Mouse (Mus musculus) lung, adult 18-20 months (tissue): ENCODE data around the gene Zdhhc7.

Experiments used
- DNase-seq, 2 experiments: peaks; one replicate each; pipeline ENCODE4 v3.0.0; 2022; ENCODE audit warnings: mixed read lengths in 2 of 2

Gene Zdhhc7

GRCm38 (mm10) chr8:120066226-120066625 lies 35.1 kb downstream of the Zdhhc7 start:
- DNase-seq, result no peak

- DNase-seq, result no peak
Observed at GRCm38 (mm10) chr8:120065611-120066010, 35.7 kb downstream of the Zdhhc7 start.

- no peak for DNase-seq
Observed at GRCm38 (mm10) chr8:120063326-120063725, 38.0 kb downstream of the Zdhhc7 start.

- DNase-seq, result no peak
Observed at GRCm38 (mm10) chr8:120062742-120063141, 38.5 kb downstream of the Zdhhc7 start.

GRCm38 (mm10) chr8:120057078-120057477 lies 44.2 kb downstream of the Zdhhc7 start:
- no peak for DNase-seq

GRCm38 (mm10) chr8:120054833-120055232 lies 46.4 kb downstream of the Zdhhc7 start:
- DNase-seq, result no peak

- DNase-seq, result no peak
Observed at GRCm38 (mm10) chr8:120052318-120052717, 49.0 kb downstream of the Zdhhc7 start.

- no peak for DNase-seq
Observed at GRCm38 (mm10) chr8:120051908-120052307, 49.4 kb downstream of the Zdhhc7 start.

- DNase-seq, result no peak
Observed at GRCm38 (mm10) chr8:120051006-120051405, 50.3 kb downstream of the Zdhhc7 start.

GRCm38 (mm10) chr8:120050376-120050775 lies 50.9 kb downstream of the Zdhhc7 start:
- DNase-seq, result no peak

- no peak for DNase-seq
Observed at GRCm38 (mm10) chr8:120049949-120050348, 51.3 kb downstream of the Zdhhc7 start.

GRCm38 (mm10) chr8:120046258-120047020 lies 54.8 kb downstream of the Zdhhc7 start:
- peak; percentile 87 to 90 for DNase-seq

- no peak for DNase-seq
Observed at GRCm38 (mm10) chr8:120045471-120045870, 55.8 kb downstream of the Zdhhc7 start.

GRCm38 (mm10) chr8:120044907-120045306 lies 56.4 kb downstream of the Zdhhc7 start:
- DNase-seq, result no peak

GRCm38 (mm10) chr8:120042542-120043312 lies 58.6 kb downstream of the Zdhhc7 start:
- peak; percentile 35 to 58 for DNase-seq

- DNase-seq, result peak; percentile 56 to 66
Observed at GRCm38 (mm10) chr8:120040861-120041260, 60.4 kb downstream of the Zdhhc7 start.

- no peak for DNase-seq
Observed at GRCm38 (mm10) chr8:120039313-120039919, 61.9 kb downstream of the Zdhhc7 start.

GRCm38 (mm10) chr8:120038741-120039140 lies 62.5 kb downstream of the Zdhhc7 start:
- DNase-seq, result no peak

GRCm38 (mm10) chr8:120037611-120038010 lies 63.7 kb downstream of the Zdhhc7 start:
- DNase-seq, result no peak

- DNase-seq, result peak in 1 of 2 experiments; percentile 35
Observed at GRCm38 (mm10) chr8:120037199-120037598, 64.1 kb downstream of the Zdhhc7 start.

GRCm38 (mm10) chr8:120036578-120036977 lies 64.7 kb downstream of the Zdhhc7 start:
- DNase-seq, result no peak

GRCm38 (mm10) chr8:120036111-120036510 lies 65.2 kb downstream of the Zdhhc7 start:
- peak in 1 of 2 experiments; percentile 21 for DNase-seq

- no peak for DNase-seq
Observed at GRCm38 (mm10) chr8:120034471-120034870, 66.8 kb downstream of the Zdhhc7 start.
